Mouse (Mus musculus): ENCODE results near the gene Lrpprc. TPM values are rescaled to one million over a fixed set of nuclear protein-coding genes. Genes with fewer than 3 reads are reported as not detected.

Lrpprc gene
- polyA plus RNA-seq, 2 experiments from 2014 or later = 9.9 to 11.8 TPM

DNA sequence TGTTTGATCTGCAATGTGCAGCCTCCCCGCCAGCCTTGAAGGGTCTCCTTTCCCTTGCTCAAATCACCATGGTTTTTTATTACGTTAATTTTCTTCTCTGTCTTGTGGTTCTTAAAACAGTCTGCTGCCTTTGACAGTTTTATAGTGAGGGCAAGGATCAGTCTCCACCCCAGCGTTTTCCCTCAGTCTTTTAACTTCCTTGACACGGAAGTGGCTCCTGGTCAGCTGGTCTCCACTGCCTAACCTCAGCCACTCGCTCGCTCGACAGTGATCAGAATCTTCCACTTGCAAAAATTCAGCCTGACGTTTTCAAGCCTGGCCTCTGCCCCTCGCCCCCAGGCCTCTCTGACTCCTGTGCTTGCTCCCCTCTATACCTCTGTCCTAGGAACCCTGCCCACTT is 124.9 kb downstream of the Lrpprc start:
- no peak for ATAC-seq

DNA sequence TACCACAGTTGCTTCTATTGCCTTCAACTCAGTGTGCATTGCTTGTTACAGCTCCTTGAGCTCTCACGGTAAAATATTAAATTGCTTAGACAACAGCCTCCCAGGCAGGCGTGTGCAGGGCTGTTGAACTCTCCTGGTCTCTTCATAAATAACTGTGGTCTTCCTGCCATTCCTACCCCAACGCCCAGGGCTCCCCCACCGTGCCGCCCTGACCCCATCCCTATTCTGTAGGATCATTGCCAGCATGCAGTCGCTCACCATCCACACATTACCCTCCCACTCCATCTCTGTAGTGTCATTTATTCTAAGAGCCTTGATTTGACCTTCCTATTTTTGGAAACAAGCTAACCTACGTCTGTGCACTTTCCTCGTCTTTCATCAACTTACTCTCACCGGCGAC is 125.5 kb downstream of the Lrpprc start:
- ATAC-seq = no peak

DNA sequence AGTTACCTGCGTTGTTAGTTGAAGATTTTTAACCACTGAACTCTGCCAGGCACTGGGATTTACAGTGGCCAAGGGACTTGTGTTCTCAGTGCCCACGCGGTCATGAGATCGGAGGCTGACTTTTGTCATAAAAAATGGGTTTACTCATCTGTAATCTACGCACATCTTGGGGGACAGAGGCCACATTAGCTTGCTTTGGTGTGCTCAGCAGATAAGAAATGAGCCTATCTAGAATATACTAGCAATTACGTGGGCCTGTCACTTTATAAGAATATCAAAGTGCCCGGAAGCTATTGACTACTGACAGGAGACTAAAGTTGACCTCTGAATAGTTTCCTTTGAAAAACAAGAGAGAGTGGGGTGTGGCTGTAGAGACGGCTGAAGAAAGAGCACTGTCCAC is 131.6 kb downstream of the Lrpprc start:
- ATAC-seq = no peak

DNA sequence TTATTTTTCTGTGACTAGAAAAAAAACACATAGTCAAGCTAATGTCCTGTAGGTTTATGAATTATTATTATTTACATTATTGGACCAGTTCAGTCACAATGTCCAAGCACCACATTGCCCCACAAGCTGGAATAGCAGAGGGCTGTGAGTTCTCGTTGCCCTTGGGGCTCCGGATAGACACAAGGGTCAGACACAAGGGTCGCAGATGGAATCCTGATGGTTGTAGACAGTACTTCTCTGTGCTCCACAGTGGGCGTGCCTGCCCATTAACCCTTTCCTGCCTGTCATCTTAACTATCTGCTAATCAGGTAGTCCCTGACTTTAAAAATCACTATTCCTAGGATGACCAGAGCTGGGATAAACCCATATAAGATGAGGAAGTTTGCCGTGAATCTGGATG is 132.4 kb downstream of the Lrpprc start:
- no peak for ATAC-seq

DNA sequence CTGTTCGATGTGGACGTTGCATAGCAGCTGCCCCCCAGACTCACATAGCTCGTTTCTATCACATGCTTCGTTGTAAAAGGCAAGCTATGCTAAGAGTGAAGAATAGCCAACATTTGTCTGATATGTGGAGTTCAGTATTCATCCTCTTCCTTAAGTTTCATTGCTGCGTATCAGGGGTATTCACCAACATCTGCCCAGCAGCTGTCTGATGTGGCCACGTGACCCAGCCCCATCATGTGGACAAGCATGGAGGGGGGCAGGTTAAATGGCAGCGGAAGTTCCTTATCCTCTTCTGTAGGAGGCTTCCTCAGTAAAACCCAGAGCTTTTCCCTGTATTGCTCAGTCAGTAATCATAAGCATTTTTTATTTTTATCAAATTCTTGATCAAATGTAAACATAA is 132.8 kb downstream of the Lrpprc start:
- ATAC-seq = no peak

DNA sequence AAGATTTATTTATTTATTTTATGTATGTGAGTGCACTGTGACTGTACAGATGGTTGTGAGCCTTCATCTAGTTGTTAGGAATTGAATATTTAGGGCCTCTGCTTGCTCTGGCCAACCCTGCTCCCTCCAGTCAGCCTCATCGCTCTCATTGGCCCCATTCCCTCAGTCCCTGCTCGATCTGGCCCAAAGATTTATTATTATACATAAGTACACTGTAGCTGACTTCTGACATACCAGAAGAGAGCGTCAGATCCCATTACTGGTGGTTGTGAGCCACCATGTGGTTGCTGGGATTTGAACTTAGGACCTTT is 133.2 kb downstream of the Lrpprc start:
- no peak for ATAC-seq

DNA sequence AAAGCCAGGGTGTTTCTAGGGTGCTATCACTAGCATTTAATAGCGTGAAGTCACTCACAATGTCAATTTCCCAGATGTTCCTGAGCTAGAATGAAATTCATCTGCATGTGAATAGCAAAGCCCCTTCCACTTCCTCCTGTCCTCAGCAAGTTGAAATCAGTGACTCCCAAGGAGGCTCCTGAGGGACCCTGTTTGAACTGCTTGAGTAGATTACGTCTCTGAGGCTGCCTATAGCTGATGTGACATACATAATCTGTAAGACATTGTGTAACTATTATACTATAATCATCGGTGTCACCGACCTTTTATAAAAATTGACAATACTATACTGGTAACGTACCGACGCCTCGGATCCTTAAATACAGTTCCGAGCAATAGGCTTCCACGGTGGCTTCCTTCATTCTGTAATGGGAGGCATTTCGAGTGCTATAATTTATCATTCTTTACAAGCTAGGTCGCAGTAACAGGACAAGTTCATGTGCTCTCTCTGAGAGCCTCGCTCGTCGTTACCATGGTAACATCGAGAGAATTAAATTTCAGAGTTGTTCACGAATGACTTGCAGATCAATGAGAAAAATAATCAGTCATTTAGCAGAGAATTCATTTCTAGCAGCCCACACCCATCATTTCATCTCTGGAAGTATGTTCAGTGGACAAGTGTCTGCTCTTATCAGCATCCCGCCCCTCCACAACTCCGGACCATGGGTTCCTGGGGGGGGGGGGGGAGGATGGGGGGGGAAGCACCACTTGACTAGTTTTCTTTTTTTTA is 133.8 kb downstream of the Lrpprc start:
- ATAC-seq = no peak

DNA sequence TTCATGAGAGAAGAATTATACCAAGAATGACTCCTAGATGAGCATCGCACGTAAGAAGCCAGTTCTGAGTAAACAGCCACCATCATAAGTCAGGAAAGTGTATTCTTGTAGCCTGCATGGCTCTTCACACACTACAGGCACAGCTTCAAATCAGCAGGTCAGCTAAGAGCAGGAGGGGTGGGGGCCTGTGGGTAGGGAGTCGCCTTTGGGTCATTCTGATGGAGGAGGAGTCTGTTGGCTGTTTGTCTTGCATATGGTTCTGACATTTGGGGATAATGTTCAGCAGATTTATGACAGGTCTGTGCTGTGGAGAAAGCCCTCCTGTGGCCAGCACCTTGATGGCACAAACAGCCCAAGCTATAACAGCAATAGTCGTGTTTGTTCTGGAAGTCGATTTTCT is 134.4 kb downstream of the Lrpprc start:
- no peak for ATAC-seq

Other genes starting within 250 kb of the Lrpprc start
- 1 to 10 TPM; 1.1 to 2.0 TPM for gene Dync2li1, start 164.3 kb downstream of the Lrpprc start, polyA plus RNA-seq (2017; shearing (Covaris generic))
- gene Abcg8, start 114.5 kb downstream of the Lrpprc start, polyA plus RNA-seq (2017; shearing (Covaris generic)) = not detected
- gene Abcg5, start 107.8 kb downstream of the Lrpprc start, polyA plus RNA-seq (2017; shearing (Covaris generic)) = not detected
- gene Ppm1b, start 166.0 kb upstream of the Lrpprc start, polyA plus RNA-seq (2017; shearing (Covaris generic)) = 10 to 100 TPM; 13.9 to 27.5 TPM
- gene Slc3a1, start 237.6 kb upstream of the Lrpprc start, polyA plus RNA-seq (2017; shearing (Covaris generic)) = under 1 TPM; 0.79 to 0.94 TPM

All from CD4-positive, CD25-positive, alpha-beta regulatory T cell, adult 4 months (primary cell).